Mouse (Mus musculus) hindbrain, embryonic 12.5 days (tissue): Measurements from ENCODE around the gene Clip3. TPM values are rescaled to one million over a fixed set of nuclear protein-coding genes. Genes with fewer than 3 reads are reported as not detected.

ENCODE experiments used
- ATAC-seq: fragments of 200-750 bp; cut with Nextera tagmentation; 2 replicates; pipeline ENCODE4 v1.8.0; 2017; ENCODE audit warnings: moderate TSS enrichment; ENCODE audit not compliant: low FRiP score
- H3K27ac ChIP-seq: fragments of 300-500 bp; sonication (generic); 2 replicates; pipeline ENCODE4 v1.5.1; 2016; ENCODE audit warnings: mild to moderate bottlenecking
- H3K27me3 ChIP-seq: fragments of 300-500 bp; sonication (generic); 2 replicates; pipeline ENCODE4 v1.6.1; 2016; ENCODE audit warnings: mild to moderate bottlenecking
- H3K36me3 ChIP-seq: fragments of 300-500 bp; sonication (generic); 2 replicates; pipeline ENCODE4 v1.6.1; 2016; ENCODE audit warnings: mild to moderate bottlenecking
- H3K4me1 ChIP-seq: fragments of 300-500 bp; sonication (generic); 2 replicates; pipeline ENCODE4 v1.6.1; 2016
- H3K4me2 ChIP-seq: fragments of 300-500 bp; sonication (generic); replicated peaks from 2 replicates; pipeline ENCODE4 v1.6.1; 2016; ENCODE audit warnings: mild to moderate bottlenecking
- H3K4me3 ChIP-seq: fragments of 300-500 bp; sonication (generic); 2 replicates; pipeline ENCODE4 v1.5.1; 2016; ENCODE audit warnings: mild to moderate bottlenecking
- H3K9ac ChIP-seq: fragments of 300-500 bp; sonication (generic); 2 replicates; pipeline ENCODE4 v1.6.1; 2016; ENCODE audit warnings: mild to moderate bottlenecking, moderate library complexity
- H3K9me3 ChIP-seq: fragments of 300-500 bp; sonication (generic); replicated peaks from 2 replicates; pipeline ENCODE4 v1.6.1; 2016; ENCODE audit warnings: mild to moderate bottlenecking
- WGBS: fragments of 180-500 bp; shearing (Covaris S2); methylation state at CpG from one replicate; pipeline ENCODE4 v1.1.7; 2016; 5-methylcytosine and 5-hydroxymethylcytosine counted together
- polyA plus RNA-seq: library from polyadenylated mRNA; unstranded; fragments of >200 nt; fragmentation: Nextera tagmentation; extraction: Ambion mirVana; gene quantifications from 2 replicates; pipeline ENCODE4 v1.2.1, GENCODE M21; 2016

Clip3 gene
- polyA plus RNA-seq, 1 experiment from 2014 or later = 74.8 TPM

DNA sequence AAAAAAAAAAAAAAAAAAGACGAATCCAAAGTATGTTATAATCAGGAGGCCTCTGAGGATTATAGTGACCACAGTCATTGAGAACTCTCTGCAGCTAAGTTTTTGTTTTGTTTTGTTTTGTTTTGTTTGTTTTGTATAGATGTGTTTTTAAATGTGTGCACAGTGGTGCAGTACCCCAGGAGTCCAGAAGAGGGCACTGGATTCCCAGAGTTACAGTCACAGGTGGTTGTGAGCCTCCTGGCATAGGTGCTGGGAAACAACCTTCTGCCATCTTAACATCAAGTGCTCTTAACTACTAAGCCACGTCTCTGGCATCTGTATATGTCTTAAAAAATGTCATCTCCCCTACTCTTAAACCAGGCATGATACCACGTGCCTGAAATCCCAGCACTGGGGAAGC is 9.4 kb downstream of the Clip3 start:
- H3K9me3 ChIP-seq = no peaks in the 10 kb centered on the region; the same call in 1 of the 2 replicates
- no peak overlapping the region for H3K27ac ChIP-seq
- no peak overlapping the region for H3K9ac ChIP-seq
- H3K4me1 ChIP-seq = no peaks in the 10 kb centered on the region
- no peaks in the 10 kb centered on the region for H3K27me3 ChIP-seq
- 54% methylated on average over 3 of the region's 3 CpGs for WGBS
- ATAC-seq = no peak
- H3K4me3 ChIP-seq = no peak overlapping the region
- H3K36me3 ChIP-seq = peaks cover 80% of the 10 kb centered on the region
- H3K4me2 ChIP-seq = no peak overlapping the region

DNA sequence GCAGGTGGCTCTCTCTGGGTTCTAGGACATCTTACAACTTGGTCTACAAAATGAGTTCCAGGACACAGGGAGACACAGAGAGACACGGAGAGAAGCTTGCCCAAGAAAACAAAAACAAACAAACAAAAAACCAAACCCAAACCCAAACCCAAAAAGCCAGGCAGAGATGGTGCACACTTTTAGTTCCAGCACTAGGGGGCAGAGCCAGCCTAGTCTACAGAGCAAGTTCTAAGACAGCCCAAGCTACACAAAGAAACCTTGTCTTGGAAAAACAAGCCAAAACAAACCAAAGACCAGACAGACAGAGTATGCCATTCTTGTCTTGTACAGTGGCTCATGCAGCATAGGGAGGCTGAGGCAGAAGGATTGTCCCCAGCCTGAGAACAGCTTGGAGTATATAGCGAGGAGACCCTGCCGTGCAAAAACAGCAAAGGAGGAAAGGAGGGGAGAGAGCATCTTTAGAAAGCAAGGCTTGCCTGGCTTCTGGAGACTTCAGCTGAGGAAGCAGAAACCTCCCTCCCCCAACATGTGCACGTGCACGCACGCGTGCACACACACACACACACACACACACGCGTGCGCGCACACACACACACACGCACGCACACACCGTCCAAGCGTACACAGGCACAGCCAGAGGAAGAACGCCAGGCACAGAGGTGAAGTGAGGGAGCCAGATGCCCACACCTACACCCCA is 14.7 kb downstream of the Clip3 start:
- H3K36me3 ChIP-seq = peaks cover 53% of the 10 kb centered on the region
- WGBS = 91% methylated on average over 16 of the region's 16 CpGs

DNA sequence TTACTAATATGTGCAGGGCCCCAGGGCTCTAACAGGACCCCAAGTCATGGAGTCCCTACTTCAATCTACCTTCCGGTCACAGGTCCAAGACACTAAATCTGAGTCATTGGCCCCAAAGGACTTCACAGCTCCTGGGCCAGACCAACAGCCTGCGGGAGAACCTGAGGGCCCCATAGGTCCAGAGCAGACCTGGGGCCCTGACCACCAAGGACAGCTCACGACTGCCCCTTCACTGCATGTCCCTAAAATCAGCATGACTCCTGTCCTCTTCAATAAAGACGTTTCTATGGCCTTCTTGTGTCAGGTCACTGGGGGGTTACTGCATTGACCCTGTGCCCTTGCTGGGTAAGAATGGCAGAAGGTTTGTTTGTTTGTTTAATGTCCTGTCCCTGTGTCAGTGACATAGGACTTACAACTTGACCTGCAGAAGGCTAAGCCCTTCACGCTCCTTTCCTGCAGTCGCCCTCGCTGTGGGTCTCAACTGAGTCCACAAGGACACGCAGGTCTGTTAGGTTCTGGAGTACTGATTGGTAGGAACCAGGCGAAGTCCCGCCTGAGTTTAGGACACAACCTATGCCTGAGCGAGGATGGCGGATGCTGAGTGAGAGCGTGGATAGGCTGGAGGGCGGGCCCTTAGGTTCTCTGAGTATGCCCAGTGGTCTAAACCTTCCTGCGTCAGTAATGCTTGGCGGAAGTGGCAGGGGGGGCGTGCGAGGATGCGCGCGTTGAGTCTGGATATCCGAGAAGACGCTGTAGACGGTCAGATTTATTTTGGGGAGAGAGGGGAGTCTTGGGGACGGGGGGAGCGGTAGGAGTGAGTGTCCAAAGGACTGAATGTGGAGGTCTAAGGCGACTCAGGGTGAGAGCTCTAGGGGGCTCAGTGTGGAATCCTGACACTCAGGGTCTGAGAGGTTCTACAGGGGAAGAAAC is 16.8 kb downstream of the Clip3 start, which contains the start of gene Alkbh6:
Alkbh6 (plus strand) TSS at position 642 of the 930 bp plus-strand sequence.
- Histone ChIP-seq H3K27ac (peak within 1 kb of the TSS; percentile 60), H3K4me3 (peak within 1 kb of the TSS; percentile 66), H3K9me3 (no peaks in the 10 kb centered on the region; the same call in 1 of the 2 replicates), H3K27me3 (no peaks in the 10 kb centered on the region), H3K9ac (peak within 1 kb of the TSS; percentile 74), H3K4me1 (peaks cover 17% of the 10 kb centered on the region), H3K36me3 (peaks cover 45% of the 10 kb centered on the region), H3K4me2 (peak within 1 kb of the TSS; percentile 92)
- peak; percentile 99 for ATAC-seq
- 4% methylated on average over 27 of the region's 27 CpGs for WGBS

More for the DNA sequence above, 14.7 kb downstream of the Clip3 start:
- Histone ChIP-seq H3K27ac (0 out of 2 replicates have a peak overlapping the region, but pooled peaks have one; percentile 26), H3K27me3 (no peaks in the 10 kb centered on the region), H3K4me1 (peaks cover 17% of the 10 kb centered on the region), H3K4me3 (no peak overlapping the region), H3K9ac (no peak overlapping the region), H3K4me2 (no peak overlapping the region), H3K9me3 (no peaks in the 10 kb centered on the region; the same call in 1 of the 2 replicates)
- ATAC-seq = no peak

DNA sequence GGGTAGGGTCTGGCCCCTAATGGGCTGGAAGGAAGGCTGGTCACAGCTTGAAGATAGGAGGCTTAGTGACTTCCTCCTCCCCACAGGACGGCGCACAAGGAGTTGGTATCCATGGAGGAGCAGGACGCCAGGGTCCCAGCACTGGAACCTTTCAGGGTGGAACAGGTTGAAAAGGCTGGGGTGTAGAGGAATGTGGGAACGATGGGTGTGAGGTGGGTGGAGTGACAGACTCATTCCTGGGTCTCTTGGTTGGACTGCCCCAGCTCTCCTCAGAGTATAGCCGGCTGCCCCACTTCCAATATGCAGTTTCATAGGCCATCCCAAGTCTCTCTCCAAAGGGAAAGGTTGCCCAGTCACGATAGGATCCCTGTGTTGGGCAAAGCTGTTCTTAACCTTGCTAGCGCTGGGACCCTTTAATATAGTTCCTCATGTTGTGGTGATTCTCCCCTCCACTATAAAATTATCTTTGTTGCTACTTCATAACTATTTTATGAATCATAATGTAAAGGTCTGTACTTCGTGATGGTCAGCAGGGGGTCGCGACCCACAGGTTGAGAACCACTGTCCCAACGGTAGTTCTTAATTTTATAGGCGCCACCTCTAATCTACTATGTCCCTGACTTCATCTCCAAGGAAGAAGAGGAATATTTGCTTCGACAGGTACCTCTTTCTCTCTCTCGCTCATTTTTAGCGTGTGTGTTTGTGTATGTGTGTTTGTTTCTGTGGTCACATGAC is 18.0 kb downstream of the Clip3 start:
- Histone ChIP-seq H3K27ac (no peak overlapping the region), H3K4me2 (peak overlapping the region; percentile 92), H3K9ac (peak overlapping the region; percentile 74), H3K4me1 (peaks cover 19% of the 10 kb centered on the region), H3K9me3 (no peaks in the 10 kb centered on the region), H3K4me3 (peak overlapping the region; percentile 66), H3K27me3 (no peaks in the 10 kb centered on the region), H3K36me3 (peaks cover 38% of the 10 kb centered on the region)
- ATAC-seq = no peak
- 65% methylated on average over 15 of the region's 15 CpGs for WGBS

DNA sequence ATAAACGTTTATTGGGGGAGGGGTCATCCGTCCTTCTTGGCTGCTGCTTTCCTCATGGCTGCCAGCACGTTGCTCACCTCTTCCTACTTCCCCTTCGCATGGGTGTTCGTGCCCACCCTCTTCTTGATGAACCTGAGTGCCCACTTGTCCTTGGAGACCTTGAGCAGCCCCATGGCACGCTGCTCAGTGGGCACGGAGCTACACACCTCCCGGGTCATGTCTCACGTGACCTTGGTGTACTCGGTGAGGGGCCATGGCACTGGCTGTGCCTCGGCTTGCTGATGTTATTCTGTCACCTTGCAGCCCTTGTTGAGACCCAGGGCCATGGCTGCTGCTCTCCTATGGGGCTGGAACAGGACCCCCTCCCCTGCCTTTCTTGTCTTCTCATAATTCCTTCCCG is 18.6 kb downstream of the Clip3 start:
- H3K36me3 ChIP-seq = peaks cover 38% of the 10 kb centered on the region

DNA sequence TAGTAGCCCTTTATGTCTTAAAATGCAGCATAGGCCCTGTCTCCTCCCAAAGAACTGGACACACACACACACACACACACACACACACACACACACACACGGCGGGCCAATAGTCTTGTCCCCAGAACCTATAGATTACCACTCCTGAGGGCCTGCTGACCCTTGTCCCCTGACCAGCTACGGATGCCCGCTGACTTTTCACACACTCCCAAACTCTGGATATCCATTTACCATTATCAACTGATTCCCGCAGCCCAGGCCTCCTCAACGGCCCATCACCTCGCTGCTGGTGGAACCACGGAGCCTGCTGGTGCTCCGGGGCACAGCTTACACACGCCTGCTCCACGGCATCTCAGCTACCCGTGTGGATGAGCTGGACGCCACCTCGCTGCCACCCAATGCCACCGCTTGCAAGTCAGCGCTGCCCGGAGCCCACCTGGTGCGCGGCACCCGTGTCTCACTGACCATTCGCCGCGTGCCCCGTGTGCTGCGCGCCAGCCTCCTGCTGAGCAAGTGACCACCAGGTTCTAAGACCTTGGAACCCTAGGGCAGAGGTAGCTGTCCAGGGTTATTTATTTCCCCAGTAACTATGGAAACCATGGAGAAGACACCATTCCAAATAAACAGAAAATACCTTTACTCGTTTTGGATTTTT is 22.3 kb downstream of the Clip3 start:
- peaks cover 20% of the 10 kb centered on the region for H3K36me3 ChIP-seq
- no peaks in the 10 kb centered on the region for H3K9me3 ChIP-seq
- no peaks in the 10 kb centered on the region for H3K27me3 ChIP-seq
- WGBS = 54% methylated on average over 27 of the region's 27 CpGs
- no peak overlapping the region for H3K4me2 ChIP-seq
- H3K27ac ChIP-seq = no peak overlapping the region
- H3K4me3 ChIP-seq = no peak overlapping the region
- ATAC-seq = no peak
- peaks cover 17% of the 10 kb centered on the region for H3K4me1 ChIP-seq
- no peak overlapping the region for H3K9ac ChIP-seq

More for the DNA sequence above, 18.6 kb downstream of the Clip3 start:
- Histone ChIP-seq H3K27ac (no peak overlapping the region), H3K4me2 (peak overlapping the region; percentile 92; the same call in 1 of the 2 replicates), H3K9me3 (no peaks in the 10 kb centered on the region), H3K9ac (no peak overlapping the region), H3K4me1 (peaks cover 21% of the 10 kb centered on the region), H3K4me3 (no peak overlapping the region), H3K27me3 (no peaks in the 10 kb centered on the region)
- 91% methylated on average over 12 of the region's 12 CpGs for WGBS
- ATAC-seq = no peak

DNA sequence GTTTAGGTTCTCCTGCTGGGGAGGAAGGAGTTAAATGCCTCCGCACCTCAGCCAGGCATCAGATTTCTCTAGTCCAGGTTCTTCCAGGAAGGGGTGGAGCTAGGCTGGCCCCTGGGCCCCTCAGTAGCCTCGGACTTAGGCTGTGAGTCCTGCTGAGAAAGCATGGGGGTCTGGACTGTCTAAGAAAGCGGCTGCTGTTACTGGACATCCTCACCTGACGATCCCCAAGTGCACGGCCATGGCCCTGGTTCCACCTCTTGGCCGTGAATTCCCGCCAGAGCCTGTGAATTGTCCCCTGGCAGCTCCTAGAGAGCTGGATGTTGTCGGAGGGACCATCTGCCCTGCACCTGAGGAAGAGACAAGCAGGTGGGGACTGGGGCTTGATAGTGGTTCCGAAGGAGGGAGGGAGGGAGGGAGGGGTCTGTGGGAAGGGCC is 23.2 kb downstream of the Clip3 start, which contains the start of gene Syne4:
Syne4 (plus strand) TSS at position 87 of the 435 bp plus-strand sequence.
- WGBS = 2% methylated on average over 9 of the region's 9 CpGs
- peak within 1 kb of the TSS; percentile 46; the same call in 1 of the 2 replicates for H3K9ac ChIP-seq

DNA sequence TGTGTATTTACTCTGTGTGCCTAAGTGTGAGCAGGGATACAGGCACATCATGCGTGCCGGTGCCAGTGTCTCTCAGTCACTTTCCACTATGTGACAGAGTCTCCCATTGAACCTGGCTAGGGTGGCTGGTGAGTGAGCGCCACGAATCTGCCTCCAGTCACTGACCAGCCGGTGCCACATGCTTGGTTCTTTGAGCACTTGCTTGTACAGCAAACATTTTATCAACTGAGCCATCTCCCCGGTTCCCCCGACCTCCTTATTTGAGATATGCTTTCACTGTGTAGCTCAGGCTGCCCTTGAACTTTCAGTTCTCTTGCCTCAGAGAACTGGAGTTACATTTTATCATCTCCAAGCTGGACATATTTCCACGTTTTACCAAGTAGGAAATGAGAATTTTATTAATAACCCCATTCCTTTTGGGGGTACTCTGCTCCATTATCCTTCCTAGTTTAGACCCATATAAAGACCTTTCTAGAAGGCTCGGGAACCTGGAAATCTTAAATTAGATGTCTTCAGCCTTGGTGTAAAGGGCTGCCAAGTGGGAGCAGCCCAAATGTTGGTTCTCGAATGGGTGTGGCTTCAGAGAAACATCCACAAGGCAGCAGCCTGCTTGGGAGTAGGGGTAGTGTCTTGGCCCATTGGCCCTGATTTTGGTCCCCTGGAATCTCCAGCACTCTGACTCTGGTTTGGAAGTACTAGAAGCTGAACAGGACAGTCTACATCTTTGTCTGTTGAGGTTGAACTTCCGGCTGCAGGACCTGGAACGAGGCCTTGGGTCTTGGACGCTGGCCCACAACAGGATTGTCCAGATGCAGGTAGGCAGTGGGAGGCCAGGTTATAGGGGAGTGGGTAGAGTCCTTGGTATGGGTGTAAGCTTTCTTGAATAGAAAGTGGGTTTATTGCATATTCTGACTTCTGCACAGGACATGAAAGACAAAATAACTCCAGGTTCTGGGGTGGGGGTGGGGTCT is 24.3 kb downstream of the Clip3 start:
- H3K27me3 ChIP-seq = no peaks in the 10 kb centered on the region
- WGBS = 80% methylated on average over 13 of the region's 13 CpGs
- H3K9ac ChIP-seq = no peak overlapping the region
- peaks cover 7% of the 10 kb centered on the region; the same call in 1 of the 2 replicates for H3K4me1 ChIP-seq
- no peak overlapping the region for H3K27ac ChIP-seq
- no peaks in the 10 kb centered on the region for H3K9me3 ChIP-seq
- peaks cover 16% of the 10 kb centered on the region for H3K36me3 ChIP-seq
- ATAC-seq = no peak
- peak overlapping the region; percentile 43; the same call in 1 of the 2 replicates for H3K4me2 ChIP-seq
- peak overlapping the region; percentile 27; the same call in 1 of the 2 replicates for H3K4me3 ChIP-seq

More for the DNA sequence above, 23.2 kb downstream of the Clip3 start, which contains the start of gene Syne4:
- no peaks in the 10 kb centered on the region for H3K9me3 ChIP-seq
- no peak within 1 kb of the TSS for H3K27ac ChIP-seq
- H3K4me3 ChIP-seq = peak within 1 kb of the TSS; percentile 27
- H3K4me1 ChIP-seq = peaks cover 10% of the 10 kb centered on the region; the same call in 1 of the 2 replicates
- peak within 1 kb of the TSS; percentile 43 for H3K4me2 ChIP-seq
- H3K27me3 ChIP-seq = no peaks in the 10 kb centered on the region
- peaks cover 20% of the 10 kb centered on the region for H3K36me3 ChIP-seq
- no peak for ATAC-seq

DNA sequence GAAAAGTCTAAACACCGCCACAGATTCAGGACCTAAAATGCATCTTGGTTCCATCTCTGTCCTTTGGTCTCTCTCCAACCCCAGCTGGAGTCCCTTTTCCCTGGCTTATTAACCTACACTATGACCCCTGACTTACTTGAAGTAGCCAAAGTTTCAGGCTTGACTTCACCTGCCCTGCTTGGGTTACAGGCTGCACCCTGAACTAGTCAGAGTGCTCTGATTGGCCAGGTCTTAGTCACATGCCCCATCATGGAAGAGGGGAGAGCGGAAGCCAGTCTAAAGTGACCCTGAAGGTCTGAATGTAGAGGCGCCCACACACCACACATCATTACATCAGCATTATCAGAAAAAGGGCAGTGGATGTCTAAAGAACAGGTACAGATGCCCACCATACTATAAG is 26.6 kb downstream of the Clip3 start:
- Histone ChIP-seq H3K4me1 (peaks cover 19% of the 10 kb centered on the region), H3K9ac (no peak overlapping the region), H3K4me2 (no peak overlapping the region), H3K36me3 (peaks cover 2% of the 10 kb centered on the region; the same call in 1 of the 2 replicates), H3K9me3 (no peaks in the 10 kb centered on the region), H3K4me3 (no peak overlapping the region), H3K27ac (no peak overlapping the region), H3K27me3 (no peaks in the 10 kb centered on the region)
- WGBS = 89% methylated on average over 3 of the region's 3 CpGs
- no peak for ATAC-seq

DNA sequence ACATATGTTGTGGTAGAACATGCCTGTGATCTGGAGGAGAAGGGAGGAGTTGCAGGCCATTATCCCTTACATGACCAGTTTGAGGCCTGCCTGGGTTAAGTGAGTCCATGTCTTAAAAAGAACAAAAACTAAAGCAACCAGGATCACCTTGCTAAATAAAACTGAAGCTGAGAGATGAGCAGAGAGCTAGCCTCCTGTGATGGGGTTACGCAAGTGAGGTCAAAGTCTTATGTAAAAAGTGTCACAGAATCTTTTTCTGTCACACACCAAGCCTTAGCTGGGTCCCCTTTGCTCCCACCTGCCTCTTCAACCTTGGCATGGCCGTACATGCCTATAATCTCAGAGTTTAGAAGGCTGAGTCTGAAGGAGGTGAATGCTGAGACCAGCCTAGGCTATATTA is 29.4 kb downstream of the Clip3 start:
- Histone ChIP-seq H3K4me1 (peaks cover 13% of the 10 kb centered on the region), H3K27me3 (no peaks in the 10 kb centered on the region), H3K4me2 (peak overlapping the region; percentile 76), H3K36me3 (no peaks in the 10 kb centered on the region), H3K9ac (0 out of 2 replicates have a peak overlapping the region, but pooled peaks have one; percentile 79), H3K4me3 (peak overlapping the region; percentile 75), H3K27ac (no peak overlapping the region), H3K9me3 (0 out of 2 replicates have a peak, but pooled peaks cover 4% of the 10 kb centered on the region)
- ATAC-seq = no peak
- 71% methylated on average over 2 of the region's 2 CpGs for WGBS
